Mouse (Mus musculus) R1 (cell line): Measurements from ENCODE around the gene Plch2.

Source experiments
- DNase-seq: peaks from one replicate; pipeline ENCODE4 v3.0.0-alpha.2; 2018; ENCODE audit warnings: low read depth, low spot score

The Plch2 gene

DNA sequence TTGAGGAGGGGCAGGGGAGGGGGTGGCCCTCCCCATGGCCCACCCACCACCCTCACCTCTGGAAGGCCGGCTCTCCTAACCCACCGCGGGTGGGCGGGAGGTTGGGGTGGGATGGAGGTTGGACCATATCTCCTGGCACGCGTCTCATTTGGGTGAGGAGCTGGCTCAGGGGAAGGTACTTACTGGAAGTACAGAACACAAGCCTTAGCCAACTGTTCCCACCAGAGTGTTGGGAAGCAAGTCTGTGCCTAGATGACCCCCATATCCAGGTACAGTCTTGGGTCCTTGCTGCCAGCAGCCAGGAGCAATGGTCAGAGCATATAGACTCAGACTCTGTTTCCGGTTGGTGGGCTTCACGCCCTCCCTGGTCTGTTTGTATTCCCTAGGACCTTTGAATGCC lies 98.0 kb downstream of the Plch2 start:
- no peak for DNase-seq

DNA sequence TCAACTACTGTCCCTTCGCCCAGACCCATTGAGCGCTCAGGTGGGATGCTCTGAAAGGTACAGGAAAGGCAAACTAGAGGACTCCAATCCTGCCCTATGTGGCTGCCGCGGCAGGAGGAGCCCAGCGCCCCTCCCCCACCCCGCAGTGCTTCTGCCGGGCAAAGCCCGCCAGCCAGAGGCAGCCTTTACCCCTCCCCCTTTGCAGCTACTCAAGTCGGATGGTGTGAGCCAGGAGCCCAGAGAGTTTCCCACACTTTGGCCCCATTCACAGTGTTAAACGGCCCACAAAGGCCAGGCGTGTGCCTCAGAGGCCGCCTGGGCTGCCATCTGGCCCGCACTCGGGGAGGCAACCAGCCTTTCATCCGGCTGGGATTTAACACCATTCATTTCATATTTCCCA lies 98.4 kb downstream of the Plch2 start:
- peak; percentile 64 for DNase-seq

GRCm38 (mm10) chr4:154957289-154957993 lies 99.1 kb downstream of the Plch2 start:
- no peak for DNase-seq

DNA sequence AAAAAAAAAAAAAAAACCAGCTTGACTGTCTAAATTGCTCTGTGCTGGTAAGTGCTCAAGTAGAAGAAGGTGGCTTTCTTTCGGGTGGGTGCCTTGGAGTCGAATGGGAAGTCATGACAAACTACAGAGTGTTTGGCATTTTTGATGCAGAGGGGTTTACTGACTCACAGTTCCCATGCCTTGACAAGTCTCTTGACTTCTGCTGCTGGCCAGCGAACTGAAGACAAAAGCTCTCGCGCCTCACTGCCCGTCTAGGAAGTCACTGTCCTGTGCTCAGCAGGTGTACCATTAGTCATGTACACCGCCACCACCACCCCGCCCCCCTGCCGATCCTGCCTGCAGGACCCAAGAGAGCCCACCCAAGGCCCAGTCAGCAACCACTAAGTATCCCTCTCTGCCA lies 100.0 kb downstream of the Plch2 start:
- DNase-seq, result no peak

DNA sequence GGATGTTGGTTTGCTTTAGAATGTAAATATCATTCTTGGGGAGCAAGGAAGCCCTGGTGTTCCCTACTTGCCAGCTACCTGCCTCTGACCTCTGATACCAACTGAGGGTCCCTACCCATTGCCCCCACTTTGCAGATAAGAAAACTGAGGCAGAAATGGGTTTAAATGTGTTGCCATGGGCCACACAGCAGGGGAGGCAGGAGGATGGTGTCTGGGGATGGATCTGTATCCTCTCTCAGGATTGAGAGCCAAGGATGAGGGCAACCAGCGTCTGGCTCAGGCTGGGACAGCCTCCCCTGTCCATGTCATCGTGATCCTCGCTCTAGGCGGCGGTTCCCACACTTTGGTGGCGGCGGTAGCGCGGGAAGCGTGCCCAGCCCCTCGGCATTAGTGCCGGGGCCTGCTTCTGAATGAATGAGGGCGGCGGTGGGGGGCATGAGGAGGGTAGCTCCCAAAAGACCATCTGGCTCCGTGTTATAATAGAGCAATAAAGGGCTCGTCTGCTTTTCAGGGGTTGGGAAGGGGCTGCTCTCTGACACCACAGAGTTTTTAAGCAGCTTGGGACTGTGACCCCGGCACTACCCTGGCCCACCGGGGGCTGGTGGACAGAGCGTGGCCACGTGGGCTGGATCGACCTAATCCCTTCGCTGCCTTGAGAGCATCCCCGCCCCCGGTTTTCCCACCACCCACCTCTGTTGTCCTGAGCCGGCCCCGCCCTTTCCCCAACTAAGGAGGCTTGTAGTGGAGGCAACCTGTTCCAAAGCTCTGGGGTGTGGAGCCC lies 103.9 kb downstream of the Plch2 start:
- DNase-seq, result no peak

- DNase-seq, result no peak
These were observed 107.0 kb downstream of the Plch2 start for GRCm38 (mm10) chr4:154949589-154949982.

DNA sequence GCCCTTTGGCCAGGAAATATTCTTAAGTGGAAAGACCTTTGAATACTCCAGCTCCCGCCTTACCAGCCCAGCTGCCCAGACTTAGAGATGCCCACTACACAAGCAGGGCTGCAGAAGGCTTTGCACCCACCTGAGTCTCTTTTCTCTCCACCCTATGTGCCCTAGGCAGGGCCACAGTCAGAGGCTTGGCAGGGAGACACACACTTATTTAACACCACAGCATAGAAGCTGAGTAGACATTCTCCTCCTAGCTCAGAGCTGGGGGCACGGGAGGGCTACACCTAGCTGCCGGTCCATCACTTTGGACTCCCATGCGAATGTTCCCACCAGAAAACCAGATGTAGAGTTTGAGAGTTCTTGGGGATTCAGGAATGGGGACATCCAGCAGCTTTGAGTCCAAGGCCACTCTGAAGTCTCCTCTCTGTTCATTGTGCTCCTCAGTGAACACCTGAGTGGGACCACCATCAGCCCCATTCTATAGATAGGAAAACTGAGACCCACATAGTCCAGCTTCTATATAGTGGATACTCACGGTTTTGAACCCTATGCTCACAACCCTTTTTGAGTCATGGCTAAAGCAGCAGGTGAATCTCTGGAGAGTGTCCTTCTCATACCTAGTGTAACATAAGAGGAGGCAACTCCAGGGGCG lies 107.5 kb downstream of the Plch2 start:
- no peak for DNase-seq

GRCm38 (mm10) chr4:154948066-154948939 lies 108.3 kb downstream of the Plch2 start:
- no peak for DNase-seq

- DNase-seq, result peak; percentile 96
These were observed 110.3 kb downstream of the Plch2 start for GRCm38 (mm10) chr4:154946319-154946718.

DNA sequence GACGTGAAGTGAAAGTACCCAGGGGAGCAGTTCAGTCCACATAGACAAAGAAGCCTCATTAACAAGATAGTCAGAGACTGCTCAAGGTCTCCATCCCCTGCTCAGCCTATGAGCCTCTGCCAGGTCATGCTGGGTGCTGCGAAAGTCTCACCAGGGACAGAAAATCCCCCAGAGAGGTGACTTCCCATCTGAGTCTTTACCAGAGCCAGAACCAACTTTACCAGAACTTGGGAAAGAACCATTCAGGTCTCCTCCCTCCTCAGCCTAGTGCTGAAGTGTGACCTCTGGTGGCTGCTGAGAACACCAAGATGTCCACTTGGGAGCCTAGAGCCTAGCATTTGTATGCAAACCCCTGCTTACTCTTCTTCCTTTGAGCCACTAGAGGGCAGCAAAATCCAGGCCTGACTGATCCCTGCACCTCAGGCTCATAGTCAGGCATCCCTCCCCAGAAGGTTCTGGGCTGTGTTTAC lies 112.4 kb downstream of the Plch2 start:
- DNase-seq, result peak; percentile 95

DNA sequence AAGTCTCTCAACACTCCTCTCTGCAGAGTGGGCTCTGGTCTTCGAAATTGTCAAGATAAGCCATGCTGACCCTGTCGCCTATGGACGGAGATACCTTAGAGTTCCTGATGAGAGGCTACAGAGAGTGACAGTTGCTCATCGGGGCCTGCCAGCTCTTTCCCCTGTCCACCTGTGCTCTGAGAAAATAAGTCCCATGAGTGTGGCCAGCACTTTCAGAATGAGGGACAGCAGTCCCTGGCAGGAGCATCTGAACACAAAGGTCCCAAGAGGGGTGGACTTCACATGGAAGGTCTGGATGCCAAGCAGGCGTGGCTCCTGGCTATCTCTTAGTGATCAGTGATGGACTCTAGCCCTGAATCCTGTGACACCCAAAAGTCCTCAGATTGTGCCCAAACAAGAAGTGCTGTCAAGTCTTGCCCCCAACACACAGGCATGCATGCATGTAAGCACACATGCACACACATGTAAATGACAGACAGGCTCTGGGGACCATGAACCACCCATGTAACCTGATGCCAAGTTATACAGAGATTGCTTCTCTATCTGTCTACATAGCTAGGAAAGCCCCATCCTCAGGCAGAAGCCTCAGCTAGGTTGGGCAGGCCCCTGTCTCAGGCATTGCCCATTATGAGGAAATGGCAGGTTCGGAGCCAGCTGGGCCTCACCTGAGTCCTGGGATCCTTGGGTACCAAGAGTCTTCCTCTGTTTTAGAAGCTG lies 113.1 kb downstream of the Plch2 start:
- DNase-seq, result no peak

GRCm38 (mm10) chr4:154942632-154943322 lies 113.8 kb downstream of the Plch2 start:
- peak; percentile 70 for DNase-seq

GRCm38 (mm10) chr4:154941831-154942230 lies 114.8 kb downstream of the Plch2 start:
- DNase-seq, result no peak

- DNase-seq, result no peak
These were observed 116.4 kb downstream of the Plch2 start for GRCm38 (mm10) chr4:154940156-154940555.

- no peak for DNase-seq
These were observed 118.8 kb downstream of the Plch2 start for GRCm38 (mm10) chr4:154937746-154938145.

GRCm38 (mm10) chr4:154936542-154937255 lies 119.9 kb downstream of the Plch2 start:
- no peak for DNase-seq

DNA sequence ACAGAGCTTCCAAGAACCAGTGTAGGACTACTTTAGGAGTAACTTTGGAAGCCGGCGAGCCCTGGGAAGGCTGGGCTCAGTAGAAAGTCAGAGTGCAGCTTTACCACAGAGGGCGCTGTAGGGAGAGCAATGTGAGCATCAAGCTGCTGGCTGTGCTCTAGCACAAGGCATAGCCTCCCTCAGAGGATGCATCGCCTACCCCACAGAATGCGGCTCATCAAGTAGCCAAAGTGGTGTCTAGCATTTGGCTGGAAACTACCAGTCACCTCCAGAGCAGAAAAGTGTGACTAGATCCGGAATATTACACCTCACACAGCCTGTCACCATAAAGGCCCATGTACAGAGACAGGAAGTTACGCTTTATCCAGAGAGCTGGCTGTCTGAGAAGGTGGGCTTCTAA lies 120.8 kb downstream of the Plch2 start:
- DNase-seq, result no peak

DNA sequence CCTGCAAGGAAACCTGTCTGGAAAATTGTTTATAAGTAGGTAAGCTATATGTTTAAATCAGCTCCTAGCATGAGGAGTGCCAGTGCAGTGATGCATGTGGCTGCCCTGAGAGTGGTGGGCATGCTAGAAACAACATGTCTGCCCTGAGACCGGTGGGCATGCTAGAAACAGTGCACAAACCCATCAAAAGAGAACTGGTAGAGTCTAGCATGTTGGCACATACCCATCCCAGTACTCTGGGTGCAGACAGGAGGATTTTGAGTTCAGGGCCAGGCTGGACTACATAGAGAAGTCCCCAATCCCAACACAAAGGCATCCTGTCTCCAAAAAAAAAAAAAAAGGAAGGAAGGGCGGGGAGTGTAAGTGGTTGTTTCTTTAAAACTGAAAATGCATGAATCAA lies 121.8 kb downstream of the Plch2 start:
- DNase-seq, result no peak

DNA sequence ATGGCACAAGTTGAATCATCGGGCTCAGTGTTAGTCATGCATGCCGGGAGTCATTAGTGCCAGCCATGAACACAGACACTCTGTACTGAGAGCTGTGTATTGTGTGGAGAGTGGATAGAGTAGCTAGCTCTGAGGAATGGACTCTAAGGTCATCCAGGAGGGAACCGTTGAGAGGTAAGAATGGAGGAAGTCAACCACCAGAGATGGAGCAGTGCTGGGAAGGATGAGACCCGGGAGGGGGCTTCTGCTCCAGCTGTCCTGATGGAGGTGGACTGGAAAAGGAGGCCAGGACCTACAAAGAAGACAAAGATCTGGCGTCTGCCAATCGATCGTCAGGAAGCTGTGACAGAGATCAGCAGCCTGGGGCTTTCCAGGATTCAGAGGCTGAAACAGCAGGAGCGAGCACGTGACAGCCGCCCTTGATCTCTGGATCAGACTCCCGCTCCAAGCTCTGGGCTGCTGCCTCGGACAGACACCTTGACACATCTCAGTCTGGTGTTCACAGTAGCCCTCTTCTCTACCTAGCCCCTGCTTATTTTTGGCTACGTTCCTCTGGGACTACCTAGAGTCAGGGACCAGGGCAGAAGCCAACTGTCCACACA lies 123.2 kb downstream of the Plch2 start:
- no peak for DNase-seq
